Mouse (Mus musculus): ENCODE measurements around the gene Hoxc9. TPM values are rescaled to one million over a fixed set of nuclear protein-coding genes. Genes with fewer than 3 reads are reported as not detected.

The Hoxc9 gene
- not detected in 2 replicates for polyA plus RNA-seq (2014; fragmentation: Nextera tagmentation; extraction: Ambion mirVana)

- ATAC-seq (ENCODE audit: low FRiP score) = no peak
- under 1% methylated on average over 16 of the region's 20 CpGs for WGBS
- Histone ChIP-seq H3K36me3 (ENCODE audit: control insufficient read depth, insufficient read depth, low read length) (no peaks in the 10 kb centered on the region), H3K4me2 (no peak within 1 kb of the TSS), H3K27ac (ENCODE audit: low read depth, low read length) (no peak within 1 kb of the TSS), H3K9ac (ENCODE audit: low read length) (no peak within 1 kb of the TSS), H3K9me3 (ENCODE audit: control insufficient read depth, low read length) (no peaks in the 10 kb centered on the region), H3K4me3 (ENCODE audit: low read depth, low read length) (no peak within 1 kb of the TSS), H3K27me3 (ENCODE audit: control insufficient read depth, insufficient read depth, low read length) (peaks cover 98% of the 10 kb centered on the region), H3K4me1 (ENCODE audit: control insufficient read depth, insufficient read depth, low read length) (no peaks in the 10 kb centered on the region; the same call in 1 of the 2 replicates)
- no peak for DNase-seq (ENCODE audit: low spot score, missing footprints)
These were observed at the start of gene Hoxc9 for GRCm38 (mm10) chr15:102976171-102976570. Hoxc9 (plus strand) TSS chr15:102976439.

GRCm38 (mm10) chr15:102927032-102927645 lies 49.1 kb upstream of the Hoxc9 start:
- peaks cover 98% of the 10 kb centered on the region for H3K27me3 ChIP-seq (ENCODE audit: control insufficient read depth, insufficient read depth, low read length)
- no peaks in the 10 kb centered on the region for H3K9me3 ChIP-seq (ENCODE audit: control insufficient read depth, low read length)
- DNase-seq (ENCODE audit: low spot score, missing footprints) (no peak), ATAC-seq (ENCODE audit: low FRiP score) (no peak)
- no peak overlapping the region for H3K9ac ChIP-seq (ENCODE audit: low read length)
- no peak overlapping the region for H3K4me3 ChIP-seq (ENCODE audit: low read depth, low read length)
- no peaks in the 10 kb centered on the region for H3K36me3 ChIP-seq (ENCODE audit: control insufficient read depth, insufficient read depth, low read length)
- no peak overlapping the region for H3K27ac ChIP-seq (ENCODE audit: low read depth, low read length)
- no peak overlapping the region for H3K4me2 ChIP-seq
- WGBS = 1% methylated on average over 40 of the region's 40 CpGs
- no peaks in the 10 kb centered on the region for H3K4me1 ChIP-seq (ENCODE audit: control insufficient read depth, insufficient read depth, low read length)

GRCm38 (mm10) chr15:102931706-102932358 lies 44.4 kb upstream of the Hoxc9 start:
- Histone ChIP-seq H3K9ac (ENCODE audit: low read length) (no peak overlapping the region), H3K4me1 (ENCODE audit: control insufficient read depth, insufficient read depth, low read length) (no peaks in the 10 kb centered on the region), H3K27me3 (ENCODE audit: control insufficient read depth, insufficient read depth, low read length) (peaks cover 100% of the 10 kb centered on the region), H3K36me3 (ENCODE audit: control insufficient read depth, insufficient read depth, low read length) (no peaks in the 10 kb centered on the region), H3K4me3 (ENCODE audit: low read depth, low read length) (no peak overlapping the region), H3K4me2 (no peak overlapping the region), H3K27ac (ENCODE audit: low read depth, low read length) (no peak overlapping the region), H3K9me3 (ENCODE audit: control insufficient read depth, low read length) (no peaks in the 10 kb centered on the region)
- ATAC-seq (ENCODE audit: low FRiP score) (no peak), DNase-seq (ENCODE audit: low spot score, missing footprints) (no peak)
- 2% methylated on average over 23 of the region's 23 CpGs for WGBS

- Histone ChIP-seq H3K9me3 (ENCODE audit: control insufficient read depth, low read length) (no peaks in the 10 kb centered on the region), H3K36me3 (ENCODE audit: control insufficient read depth, insufficient read depth, low read length) (no peaks in the 10 kb centered on the region), H3K4me3 (ENCODE audit: low read depth, low read length) (no peak overlapping the region), H3K27me3 (ENCODE audit: control insufficient read depth, insufficient read depth, low read length) (peaks cover 100% of the 10 kb centered on the region), H3K27ac (ENCODE audit: low read depth, low read length) (no peak overlapping the region), H3K4me1 (ENCODE audit: control insufficient read depth, insufficient read depth, low read length) (no peaks in the 10 kb centered on the region), H3K4me2 (no peak overlapping the region), H3K9ac (ENCODE audit: low read length) (no peak overlapping the region)
- under 1% methylated on average over 12 of the region's 12 CpGs for WGBS
- ATAC-seq (ENCODE audit: low FRiP score) (no peak), DNase-seq (ENCODE audit: low spot score, missing footprints) (no peak)
These were observed 41.8 kb upstream of the Hoxc9 start for GRCm38 (mm10) chr15:102934438-102934837.

- no peak overlapping the region for H3K4me3 ChIP-seq (ENCODE audit: low read depth, low read length)
- H3K27ac ChIP-seq (ENCODE audit: low read depth, low read length) = no peak overlapping the region
- H3K4me1 ChIP-seq (ENCODE audit: control insufficient read depth, insufficient read depth, low read length) = no peaks in the 10 kb centered on the region
- H3K36me3 ChIP-seq (ENCODE audit: control insufficient read depth, insufficient read depth, low read length) = no peaks in the 10 kb centered on the region
- no peak overlapping the region for H3K9ac ChIP-seq (ENCODE audit: low read length)
- WGBS = under 1% methylated on average over 26 of the region's 27 CpGs
- DNase-seq (ENCODE audit: low spot score, missing footprints) = no peak
- no peak overlapping the region for H3K4me2 ChIP-seq
- peaks cover 100% of the 10 kb centered on the region for H3K27me3 ChIP-seq (ENCODE audit: control insufficient read depth, insufficient read depth, low read length)
- no peaks in the 10 kb centered on the region for H3K9me3 ChIP-seq (ENCODE audit: control insufficient read depth, low read length)
- ATAC-seq (ENCODE audit: low FRiP score) = no peak
These were observed 41.3 kb upstream of the Hoxc9 start for GRCm38 (mm10) chr15:102934897-102935296.

GRCm38 (mm10) chr15:102936279-102936972 lies 39.8 kb upstream of the Hoxc9 start, which contains the start of gene Hoxc12:
Hoxc12 (plus strand) TSS chr15:102936757.
- no peak for DNase-seq (ENCODE audit: low spot score, missing footprints)

GRCm38 (mm10) chr15:102937036-102937666 lies 39.1 kb upstream of the Hoxc9 start:
- Histone ChIP-seq H3K27ac (ENCODE audit: low read depth, low read length) (no peak overlapping the region), H3K4me2 (no peak overlapping the region), H3K4me3 (ENCODE audit: low read depth, low read length) (no peak overlapping the region), H3K9me3 (ENCODE audit: control insufficient read depth, low read length) (no peaks in the 10 kb centered on the region), H3K36me3 (ENCODE audit: control insufficient read depth, insufficient read depth, low read length) (no peaks in the 10 kb centered on the region), H3K27me3 (ENCODE audit: control insufficient read depth, insufficient read depth, low read length) (peaks cover 100% of the 10 kb centered on the region), H3K4me1 (ENCODE audit: control insufficient read depth, insufficient read depth, low read length) (no peaks in the 10 kb centered on the region), H3K9ac (ENCODE audit: low read length) (no peak overlapping the region)
- DNase-seq (ENCODE audit: low spot score, missing footprints) = no peak
- under 1% methylated on average over 50 of the region's 50 CpGs for whole genome bisulfite sequencing
- no peak for ATAC-seq (ENCODE audit: low FRiP score)

More at GRCm38 (mm10) chr15:102936279-102936972, 39.8 kb upstream of the Hoxc9 start, which contains the start of gene Hoxc12:
- Histone ChIP-seq H3K9me3 (ENCODE audit: control insufficient read depth, low read length) (no peaks in the 10 kb centered on the region), H3K36me3 (ENCODE audit: control insufficient read depth, insufficient read depth, low read length) (no peaks in the 10 kb centered on the region), H3K4me1 (ENCODE audit: control insufficient read depth, insufficient read depth, low read length) (no peaks in the 10 kb centered on the region), H3K27ac (ENCODE audit: low read depth, low read length) (no peak within 1 kb of the TSS), H3K4me2 (no peak within 1 kb of the TSS), H3K4me3 (ENCODE audit: low read depth, low read length) (no peak within 1 kb of the TSS), H3K27me3 (ENCODE audit: control insufficient read depth, insufficient read depth, low read length) (peaks cover 100% of the 10 kb centered on the region), H3K9ac (ENCODE audit: low read length) (no peak within 1 kb of the TSS)
- ATAC-seq (ENCODE audit: low FRiP score) = no peak
- WGBS = 1% methylated on average over 31 of the region's 31 CpGs

- DNase-seq (ENCODE audit: low spot score, missing footprints) = no peak
- Histone ChIP-seq H3K27ac (ENCODE audit: low read depth, low read length) (no peak overlapping the region), H3K27me3 (ENCODE audit: control insufficient read depth, insufficient read depth, low read length) (peaks cover 100% of the 10 kb centered on the region), H3K4me3 (ENCODE audit: low read depth, low read length) (no peak overlapping the region), H3K9me3 (ENCODE audit: control insufficient read depth, low read length) (no peaks in the 10 kb centered on the region), H3K36me3 (ENCODE audit: control insufficient read depth, insufficient read depth, low read length) (no peaks in the 10 kb centered on the region), H3K4me1 (ENCODE audit: control insufficient read depth, insufficient read depth, low read length) (0 out of 2 replicates have a peak, but pooled peaks cover 3% of the 10 kb centered on the region), H3K4me2 (no peak overlapping the region), H3K9ac (ENCODE audit: low read length) (no peak overlapping the region)
- WGBS = 1% methylated on average over 34 of the region's 34 CpGs
- ATAC-seq (ENCODE audit: low FRiP score) = no peak
These were observed 36.7 kb upstream of the Hoxc9 start for GRCm38 (mm10) chr15:102939256-102940155.

Data from midbrain, embryonic 11.5 days (tissue).